8 mouse cellular contexts compared by ENCODE assay signal in the genomic region with DNA sequence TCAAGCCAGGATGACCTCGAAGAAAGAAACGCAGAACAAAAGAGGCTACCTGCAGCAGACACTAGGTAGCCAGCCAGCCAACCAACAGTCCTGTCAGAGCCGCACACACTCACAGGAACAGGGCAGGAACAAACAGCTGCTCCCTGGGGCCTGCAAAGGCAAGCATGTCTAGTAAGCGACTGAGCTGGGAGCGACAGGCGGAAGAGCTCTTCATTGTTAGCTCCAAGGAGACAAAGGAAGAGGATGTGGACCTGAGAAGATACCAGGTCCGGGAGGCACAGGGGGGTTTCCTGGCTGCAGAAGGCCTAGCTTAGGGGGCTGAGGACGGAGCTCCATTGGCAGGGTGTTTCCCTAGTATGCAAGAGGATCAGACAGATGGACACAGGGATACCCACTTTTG. TPM values are rescaled to one million over a fixed set of nuclear protein-coding genes. Genes with fewer than 3 reads are reported as not detected.
A peak's percentile ranks its signal among the peaks of the same experiment; 100 is the strongest.
DNase-seq lines count a peak whose midpoint lies in the region; ATAC-seq lines count a peak whose summit lies in the region.

No protein-coding gene starts in this region.

- H3K27ac ChIP-seq in heart, embryonic 15.5 days, result peak overlapping the region; percentile 69
- H3K27ac ChIP-seq in midbrain, embryonic 13.5 days, result peak overlapping the region; percentile 54; the same call in 1 of the 2 replicates

- no peaks in the 10 kb centered on the region for H3K9me3 ChIP-seq in heart, embryonic 15.5 days (replicated peaks)
- no peaks in the 10 kb centered on the region for H3K9me3 ChIP-seq in midbrain, embryonic 13.5 days

- H3K27me3 ChIP-seq in heart, embryonic 15.5 days, result no peaks in the 10 kb centered on the region
- H3K27me3 ChIP-seq in midbrain, embryonic 13.5 days, result no peaks in the 10 kb centered on the region

- no peak overlapping the region for H3K9ac ChIP-seq in heart, embryonic 15.5 days
- H3K9ac ChIP-seq in midbrain, embryonic 13.5 days (replicated peaks), result no peak overlapping the region

- 0 out of 2 replicates have a peak, but pooled peaks have one; percentile 40 for ATAC-seq in heart, embryonic 15.5 days (replicated peaks; ENCODE audit: insufficient number of reproducible peaks, insufficient read depth, low FRiP score, low read depth)
- ATAC-seq in midbrain, embryonic 13.5 days, result no peak

- 57% methylated on average over 8 of the region's 8 CpGs for WGBS in heart, embryonic 15.5 days
- WGBS in midbrain, embryonic 13.5 days, result 33% methylated on average over 8 of the region's 8 CpGs

- H3K36me3 ChIP-seq in heart, embryonic 15.5 days, result no peaks in the 10 kb centered on the region
- no peaks in the 10 kb centered on the region for H3K36me3 ChIP-seq in midbrain, embryonic 13.5 days

- no peak overlapping the region for H3K4me2 ChIP-seq in heart, embryonic 15.5 days
- H3K4me2 ChIP-seq in midbrain, embryonic 13.5 days (replicated peaks), result no peak overlapping the region

- DNase-seq in adrenal gland, postnatal 14 days, result peak; percentile 62
- DNase-seq in adrenal gland, postnatal 4 days (ENCODE audit: low spot score in 2 of 2), result no peak
- DNase-seq in kidney, postnatal 14 days, result peak; percentile 75
- no peak for DNase-seq in layer of hippocampus, postnatal 14 days (ENCODE audit: low spot score in 2 of 2)
- DNase-seq in urinary bladder, adult 2 months (ENCODE audit: low spot score), result no peak
- no peak for DNase-seq in ovary, postnatal 14 days (ENCODE audit: low spot score)

- H3K4me3 ChIP-seq in heart, embryonic 15.5 days, result no peak overlapping the region
- H3K4me3 ChIP-seq in midbrain, embryonic 13.5 days (replicated peaks), result no peak overlapping the region

- 0 out of 2 replicates have a peak, but pooled peaks cover 2% of the 10 kb centered on the region for H3K4me1 ChIP-seq in heart, embryonic 15.5 days (replicated peaks)
- H3K4me1 ChIP-seq in midbrain, embryonic 13.5 days (replicated peaks), result no peaks in the 10 kb centered on the region; the same call in 1 of the 2 replicates

RNA-seq across cellular contexts. Expression of gene Tspan15, which starts 13.9 kb away (rescaled TPM):
- 17.2 and 22.9 TPM in 2 replicates for total RNA-seq in adrenal gland, postnatal 14 days (2021)
- total RNA-seq in adrenal gland, postnatal 4 days (2021), result 10 to 100 TPM; 29.4 to 37.0 TPM
- 8.9 and 15.3 TPM in 2 replicates for polyA plus RNA-seq in heart, embryonic 15.5 days (2015; fragmentation: Nextera tagmentation; extraction: Ambion mirVana)
- 15.0 and 18.7 TPM in 2 replicates for polyA plus RNA-seq in midbrain, embryonic 13.5 days (2015; fragmentation: Nextera tagmentation; extraction: Ambion mirVana)
- 10 to 100 TPM; 18.0 to 20.0 TPM for total RNA-seq in layer of hippocampus, postnatal 14 days (2021)
- polyA plus RNA-seq in urinary bladder, adult 2 months (2012; rRNA removed), result 37.2 and 41.5 TPM in 2 replicates

RNA-seq across cellular contexts. Expression of gene Tacr2, which starts 35.0 kb away (rescaled TPM):
- 10.1 and 15.3 TPM in 2 replicates for total RNA-seq in adrenal gland, postnatal 14 days (2021)
- total RNA-seq in adrenal gland, postnatal 4 days (2021), result 10 to 100 TPM; 18.6 to 18.7 TPM
- polyA plus RNA-seq in heart, embryonic 15.5 days (2015; fragmentation: Nextera tagmentation; extraction: Ambion mirVana), result 0.14 TPM in 1 of 2 replicates, not detected in the other
- polyA plus RNA-seq in midbrain, embryonic 13.5 days (2015; fragmentation: Nextera tagmentation; extraction: Ambion mirVana), result not detected in 2 replicates
- under 1 TPM; 0.18 to 0.33 TPM for total RNA-seq in layer of hippocampus, postnatal 14 days (2021)
- 4.2 and 10.7 TPM in 2 replicates for polyA plus RNA-seq in urinary bladder, adult 2 months (2012; rRNA removed)

Comparison
In these comparisons a context has a peak if more than half of its experiments do, and no peak if none do; other contexts are left out.
1. DNase-seq: peak in adrenal gland, postnatal 14 days (single experiment) and kidney, postnatal 14 days (single experiment); none in adrenal gland, postnatal 4 days (0 of 2), layer of hippocampus, postnatal 14 days (0 of 2), urinary bladder, adult 2 months (single experiment) and ovary, postnatal 14 days (single experiment).